Mouse (Mus musculus) lung, postnatal 10 days (tissue): ENCODE results near the gene Reln.

Experiments
- DNase-seq: peaks from one replicate; pipeline ENCODE4 v3.0.0; 2021

Gene Reln

DNA sequence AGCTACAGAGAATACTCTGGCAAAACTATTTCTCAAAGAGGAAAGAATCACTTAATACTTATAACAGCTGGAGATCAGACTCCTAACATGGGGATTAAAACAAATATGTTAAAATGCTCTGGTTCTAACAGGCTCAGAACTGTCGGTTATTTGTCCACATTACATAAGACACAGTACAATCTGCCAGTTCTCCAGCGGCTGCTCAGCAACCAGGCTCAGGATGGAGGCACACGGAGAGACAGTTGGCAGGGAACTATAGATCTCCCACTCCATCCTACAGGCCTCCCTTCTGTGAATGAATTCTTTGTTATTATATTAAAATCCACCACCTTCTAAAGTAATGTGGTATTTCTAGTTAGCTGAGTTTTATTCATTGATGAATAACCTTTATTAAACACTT lies 37.4 kb downstream of the Reln start:
- no peak for DNase-seq

DNA sequence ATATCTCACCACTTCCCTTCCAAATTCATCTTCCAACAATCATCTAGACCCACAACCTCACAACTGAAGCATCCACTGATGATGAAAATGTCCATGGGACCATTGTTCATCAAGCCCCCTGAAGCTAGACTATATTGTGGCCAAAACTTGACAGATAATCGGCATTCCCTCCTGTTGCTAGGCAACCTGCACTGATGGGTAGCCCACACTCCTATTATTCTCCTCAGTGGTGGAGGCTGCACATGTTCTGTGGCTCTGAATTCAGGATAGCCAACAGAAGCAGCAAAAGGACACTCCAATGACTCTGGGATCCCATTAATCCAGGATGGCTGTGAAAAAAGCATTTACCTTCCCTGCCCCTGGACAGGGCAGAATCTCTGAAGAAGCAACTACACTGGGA lies 40.8 kb downstream of the Reln start:
- DNase-seq, result no peak

DNA sequence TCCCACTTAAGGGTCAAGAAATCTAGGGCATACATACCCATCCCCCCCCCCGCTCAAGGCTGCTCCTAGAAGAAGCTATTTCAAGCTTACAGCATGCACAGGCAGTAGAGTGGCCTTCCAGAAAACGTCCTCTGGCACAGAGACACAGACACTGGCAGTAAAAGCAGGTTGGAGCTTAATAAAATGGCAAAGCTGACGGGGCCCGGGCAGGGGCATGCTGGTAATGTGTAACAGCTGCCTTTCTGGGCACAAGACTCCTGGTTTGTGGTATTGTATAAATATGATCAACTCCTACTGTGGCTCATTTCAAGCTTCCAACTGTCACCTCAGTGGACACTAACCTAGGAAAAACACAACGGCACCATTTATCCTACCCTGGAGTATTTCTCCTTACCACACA lies 42.2 kb downstream of the Reln start:
- DNase-seq, result no peak

DNA sequence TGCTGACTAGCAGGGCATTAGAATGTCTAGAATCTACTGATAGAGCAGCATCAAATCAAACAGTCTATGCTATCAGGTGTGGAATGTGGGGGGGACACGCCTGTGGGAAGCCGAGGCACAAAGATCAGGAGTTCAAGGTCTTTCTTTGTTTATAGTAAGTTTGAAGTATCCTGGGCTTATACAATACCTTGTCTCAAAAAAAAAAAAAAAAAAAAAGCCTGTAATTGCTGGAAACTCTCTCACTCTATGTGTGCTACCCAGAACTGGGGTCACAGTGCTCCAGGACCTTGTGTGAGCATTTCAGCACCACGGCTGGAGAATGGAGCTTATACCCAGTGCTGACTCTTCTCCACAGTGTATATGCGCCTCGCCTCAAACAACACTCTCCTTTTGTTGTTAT lies 43.7 kb downstream of the Reln start:
- no peak for DNase-seq

DNA sequence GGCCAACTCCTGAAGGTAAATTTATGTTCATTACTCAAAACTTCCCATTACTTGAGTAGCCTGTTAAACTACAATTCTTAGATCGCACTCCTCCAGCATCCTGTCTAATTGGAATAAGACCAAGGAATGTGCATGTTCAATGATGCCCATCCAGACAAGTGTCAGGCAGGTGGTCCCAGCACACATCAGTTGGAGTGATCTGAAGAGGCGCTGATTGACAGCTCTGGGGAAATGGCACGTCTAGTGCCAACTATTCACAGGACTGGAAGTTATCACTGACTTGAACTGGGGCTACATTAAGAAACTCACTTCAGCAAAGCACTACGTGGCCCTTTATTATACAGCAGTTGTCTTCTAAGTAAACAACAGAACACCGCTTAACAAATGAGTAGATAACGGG lies 44.5 kb downstream of the Reln start:
- DNase-seq, result no peak

DNA sequence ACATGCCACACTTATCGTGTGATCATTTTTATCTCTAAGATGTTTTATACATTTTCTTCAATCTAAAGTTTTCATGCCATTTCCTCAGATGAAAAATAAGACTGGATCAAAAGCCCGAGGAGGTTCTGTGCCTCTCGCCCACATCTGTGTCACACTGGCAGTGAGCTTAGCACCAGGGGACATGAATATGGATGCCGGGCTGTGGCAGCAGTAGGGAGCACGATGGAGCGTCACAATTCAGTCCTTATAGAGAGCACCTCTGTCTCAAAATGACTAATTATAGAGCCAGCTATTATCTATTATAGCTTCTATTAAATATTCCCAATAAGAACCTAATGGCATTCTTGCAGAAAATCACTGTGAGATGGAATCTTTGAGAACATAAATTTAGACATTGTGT lies 49.3 kb downstream of the Reln start:
- no peak for DNase-seq

DNA sequence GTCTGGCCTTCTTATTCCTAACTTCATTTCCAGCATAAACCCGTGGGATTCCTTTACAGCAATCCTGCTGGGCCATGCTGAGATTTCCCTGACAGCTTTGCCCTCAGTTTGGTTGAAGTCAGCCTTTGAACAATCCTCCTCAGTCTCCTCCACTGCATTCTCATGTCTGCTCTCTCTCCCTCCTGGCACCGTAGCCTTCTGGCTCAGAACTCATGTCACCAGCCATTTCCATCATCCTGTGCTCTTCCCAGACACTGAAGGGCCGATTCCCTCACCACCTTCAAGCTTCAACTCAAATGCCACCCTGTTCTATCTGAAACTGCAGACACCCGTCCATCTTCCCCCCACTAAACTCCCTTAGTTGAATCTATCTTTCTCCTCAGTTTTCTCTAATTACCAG lies 53.1 kb downstream of the Reln start:
- no peak for DNase-seq

DNA sequence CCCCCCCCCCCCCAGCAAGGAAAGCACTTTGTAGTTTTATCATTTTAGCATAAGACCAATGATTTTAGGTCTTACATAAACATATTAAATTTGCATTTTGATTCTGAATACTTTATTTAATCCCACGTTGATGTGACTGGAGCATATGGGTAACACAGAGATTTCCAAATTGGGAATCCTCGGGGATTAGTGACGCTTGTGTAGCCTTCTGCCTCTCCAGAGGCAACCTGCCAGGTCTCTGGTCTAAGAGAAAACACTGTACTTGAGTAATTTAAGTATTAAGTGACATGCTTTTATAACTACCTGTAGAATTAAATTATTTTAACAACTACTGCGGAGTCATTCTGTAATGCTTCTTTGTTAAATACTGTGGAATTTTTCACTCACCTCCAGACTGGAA lies 59.1 kb downstream of the Reln start:
- no peak for DNase-seq

DNA sequence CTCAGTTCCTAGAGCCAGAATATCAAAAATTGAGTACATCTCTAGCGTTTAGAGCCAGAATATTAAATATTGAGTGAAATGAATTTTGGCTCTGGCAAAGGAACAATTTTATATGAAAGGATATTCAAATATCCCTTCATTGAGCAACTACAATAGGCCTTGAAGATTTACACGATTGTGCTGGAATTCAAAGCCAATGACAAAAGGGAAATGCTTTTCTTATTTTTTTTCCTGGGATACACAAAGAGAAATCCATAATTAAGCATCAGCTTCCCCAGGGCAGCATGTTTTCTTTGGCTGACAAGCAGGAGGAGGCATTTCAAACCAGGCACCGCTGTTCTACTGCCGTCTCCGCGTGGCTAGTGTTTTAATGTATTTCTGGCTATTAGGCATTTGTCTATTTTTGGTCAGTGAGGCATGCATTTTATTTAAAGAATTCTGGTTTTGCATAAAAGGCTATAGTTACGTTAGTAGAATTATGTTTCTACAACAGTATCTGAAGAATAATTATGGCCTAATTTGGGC lies 62.3 kb downstream of the Reln start:
- no peak for DNase-seq

DNA sequence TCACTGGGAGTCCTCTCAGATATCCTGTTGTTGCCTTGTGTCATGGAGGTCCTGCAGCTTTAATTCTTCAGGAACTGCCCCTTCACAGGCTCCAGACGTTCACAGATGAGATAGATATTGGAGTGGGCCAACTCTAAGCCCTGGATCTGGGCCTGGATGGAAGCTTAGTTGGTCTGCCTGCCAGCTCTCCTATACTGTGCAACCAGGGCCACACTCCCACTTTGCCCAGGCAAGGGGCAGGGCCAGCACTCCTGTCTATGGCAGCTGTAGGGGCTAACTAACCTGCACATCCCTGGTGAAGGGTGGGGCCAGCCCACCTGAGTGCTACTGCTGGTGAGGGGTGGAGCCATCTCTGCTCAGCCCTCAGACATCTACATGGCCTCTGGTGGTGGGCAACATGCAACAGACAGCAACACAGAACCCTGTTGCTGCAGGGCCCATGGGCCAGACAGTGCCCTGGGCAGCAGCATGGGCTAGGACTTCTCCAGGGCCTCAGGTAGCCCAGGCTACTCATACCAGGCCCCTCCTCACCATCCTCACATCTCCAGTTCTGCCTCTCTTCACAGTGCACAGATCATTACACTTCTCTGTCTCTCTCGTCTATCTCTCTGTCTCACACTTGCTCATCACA lies 63.9 kb downstream of the Reln start:
- DNase-seq, result no peak

DNA sequence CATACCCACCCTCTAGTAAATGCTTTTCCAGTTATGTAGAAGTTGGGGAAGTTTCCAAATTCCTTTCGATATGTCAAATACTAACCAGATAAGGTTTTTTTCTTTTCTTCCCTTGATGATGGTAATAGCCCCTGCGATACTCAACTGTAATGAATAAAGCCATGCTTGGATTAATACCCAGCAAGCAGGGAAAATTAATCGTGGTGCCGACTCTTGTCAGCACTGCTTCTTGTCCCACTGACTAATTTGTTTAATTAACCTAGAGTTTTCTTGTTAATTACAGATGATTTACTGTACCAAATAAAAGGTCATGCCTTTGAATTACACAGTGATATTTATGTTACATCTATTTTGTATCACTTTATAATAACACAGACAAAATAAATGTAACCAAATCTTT lies 65.3 kb downstream of the Reln start:
- no peak for DNase-seq

DNA sequence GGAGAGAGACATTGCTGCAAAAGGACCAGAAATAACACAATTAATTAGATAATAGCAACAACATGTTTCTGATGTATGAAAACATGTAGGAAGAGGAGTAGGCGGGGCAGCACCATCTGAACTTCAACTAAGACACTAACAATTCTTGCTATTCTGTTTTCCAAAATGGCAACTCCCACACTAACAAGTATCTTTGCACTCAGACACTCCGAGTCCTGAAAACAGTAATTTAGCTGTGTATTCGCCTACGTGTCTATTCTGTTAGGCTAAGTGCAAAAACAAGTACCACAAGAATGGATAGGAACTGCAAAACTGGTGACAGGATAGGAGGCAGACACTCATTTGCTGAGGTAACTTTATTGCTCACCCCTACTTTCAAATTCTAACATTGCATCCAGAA lies 70.4 kb downstream of the Reln start:
- DNase-seq, result no peak

DNA sequence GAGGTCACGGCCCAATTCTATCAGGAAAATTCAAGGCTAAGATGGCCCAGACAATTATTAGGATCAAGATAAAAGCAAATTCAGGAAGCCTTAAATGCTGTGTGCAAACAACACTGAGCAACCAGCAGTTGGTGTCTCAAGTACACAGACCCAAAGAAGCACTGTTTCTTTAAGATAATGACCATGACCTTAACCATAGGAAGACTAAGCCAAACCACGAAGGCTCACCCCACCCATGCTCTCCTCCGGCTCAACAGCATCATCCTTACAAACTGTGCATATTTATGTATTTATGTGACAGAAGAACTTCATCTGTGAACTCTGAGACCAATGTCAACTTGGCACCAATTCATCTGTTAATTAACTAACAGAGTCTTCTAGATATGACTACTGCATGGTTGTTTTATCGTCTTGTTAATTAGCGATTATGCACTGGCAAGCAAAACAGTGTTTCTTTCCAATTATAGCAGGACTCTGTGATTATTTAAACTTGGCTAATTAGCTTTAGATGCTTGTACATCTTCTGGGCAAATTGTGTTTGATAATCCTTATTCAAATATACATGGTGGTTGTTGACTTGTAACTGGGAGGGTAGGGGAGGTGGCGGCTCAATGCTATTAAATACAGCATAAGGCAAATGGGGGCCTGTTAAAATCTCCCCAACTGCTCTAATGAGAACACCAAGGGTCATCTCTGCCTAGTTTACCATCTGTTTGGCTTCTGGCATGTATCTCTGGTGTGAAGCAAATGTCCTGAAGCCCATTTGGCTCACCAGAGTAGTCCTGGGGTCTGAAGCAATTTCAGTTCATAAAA lies 77.8 kb downstream of the Reln start:
- DNase-seq, result no peak

DNA sequence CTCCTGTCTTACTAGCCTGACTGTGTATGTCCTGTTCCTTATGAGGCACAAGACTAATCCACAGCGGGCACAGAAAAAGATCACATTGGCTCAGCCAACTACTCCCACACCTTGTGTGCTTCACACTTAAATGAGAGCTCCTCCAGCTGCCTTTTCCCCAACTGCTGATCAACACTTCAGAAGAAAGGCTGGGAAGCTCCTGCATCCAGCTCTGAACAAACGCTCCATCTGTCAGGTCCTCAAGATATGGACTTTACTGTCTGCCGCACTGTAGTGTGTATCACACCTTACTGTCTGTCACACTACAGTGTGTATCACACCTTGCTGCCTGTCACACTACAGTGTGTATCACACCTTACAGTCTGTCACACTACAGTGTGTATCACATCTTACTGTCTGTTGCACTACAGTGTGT lies 82.1 kb downstream of the Reln start:
- no peak for DNase-seq

DNA sequence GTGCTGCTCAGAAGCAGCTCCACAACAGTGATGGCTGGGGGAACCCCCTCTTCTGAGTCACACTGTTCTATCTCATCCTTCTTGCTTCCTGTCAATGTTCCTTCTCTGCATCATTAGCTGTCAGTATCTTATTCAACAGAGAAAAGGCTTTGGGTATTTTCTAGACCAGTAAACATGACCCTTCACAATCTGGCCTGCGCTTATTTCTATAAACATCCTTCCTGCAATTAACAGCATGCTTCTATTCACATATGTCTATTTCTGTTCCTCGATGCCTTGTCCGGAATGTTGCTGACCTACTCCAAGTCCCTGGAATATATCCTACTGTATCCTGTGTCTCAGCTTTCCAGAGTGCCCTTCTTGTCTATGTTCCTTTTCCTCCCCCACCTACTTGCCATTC lies 89.2 kb downstream of the Reln start:
- no peak for DNase-seq

DNA sequence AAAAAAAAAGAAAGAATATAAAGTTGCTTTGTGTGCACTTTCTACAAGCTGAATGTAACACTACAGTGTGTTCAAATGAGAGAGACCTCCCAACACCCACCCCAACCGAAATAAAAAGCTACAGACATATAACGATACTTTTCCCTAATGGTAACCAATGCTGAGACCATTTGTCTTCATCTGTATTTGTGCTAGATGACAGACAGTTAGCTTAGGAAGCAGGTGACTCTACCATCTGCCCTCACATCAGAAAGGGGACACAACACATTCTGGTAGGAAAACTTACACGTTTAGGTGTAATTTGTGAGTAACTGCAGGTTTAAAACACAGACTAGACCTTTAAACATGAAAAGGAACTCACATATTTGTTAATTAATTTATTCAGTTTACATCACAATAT lies 90.6 kb downstream of the Reln start:
- DNase-seq, result no peak

DNA sequence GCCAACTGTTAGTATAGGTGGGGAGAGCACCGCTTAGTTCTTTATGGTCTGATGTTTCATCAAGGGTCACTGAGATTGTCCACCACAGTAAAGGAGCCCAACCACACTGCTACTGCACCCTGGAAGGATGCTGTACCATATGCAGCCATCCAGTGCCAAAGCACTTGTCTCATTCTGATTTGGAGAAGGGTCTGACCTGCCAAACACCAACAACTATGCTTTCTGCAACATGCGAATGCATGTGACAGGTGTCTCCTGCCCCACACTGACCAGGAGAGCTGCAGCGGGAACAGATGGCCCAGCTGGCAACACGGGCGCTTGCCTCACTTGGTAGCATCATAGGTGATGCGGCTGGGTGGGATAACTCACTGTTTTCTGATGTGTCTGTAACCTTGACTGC lies 91.2 kb downstream of the Reln start:
- DNase-seq, result no peak

DNA sequence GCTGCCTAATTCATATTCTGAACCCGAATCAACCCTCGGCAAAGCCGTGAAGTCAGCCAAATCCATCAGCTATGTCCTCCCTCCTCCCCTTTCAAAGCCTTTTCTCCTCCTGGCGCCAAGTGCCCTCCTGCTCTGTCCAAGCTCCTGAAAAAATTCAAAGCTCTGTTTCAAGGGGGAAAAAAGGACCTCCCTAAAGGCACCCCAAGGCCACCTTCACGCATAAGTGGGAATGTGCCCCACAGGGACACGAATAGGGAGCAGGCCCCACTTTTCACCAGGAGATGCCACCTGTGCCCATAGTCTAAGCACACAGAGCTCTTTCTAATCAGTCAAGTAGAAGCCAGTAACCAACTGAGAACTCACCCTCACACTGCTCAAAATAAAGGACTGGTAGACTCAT lies 96.7 kb downstream of the Reln start:
- no peak for DNase-seq

DNA sequence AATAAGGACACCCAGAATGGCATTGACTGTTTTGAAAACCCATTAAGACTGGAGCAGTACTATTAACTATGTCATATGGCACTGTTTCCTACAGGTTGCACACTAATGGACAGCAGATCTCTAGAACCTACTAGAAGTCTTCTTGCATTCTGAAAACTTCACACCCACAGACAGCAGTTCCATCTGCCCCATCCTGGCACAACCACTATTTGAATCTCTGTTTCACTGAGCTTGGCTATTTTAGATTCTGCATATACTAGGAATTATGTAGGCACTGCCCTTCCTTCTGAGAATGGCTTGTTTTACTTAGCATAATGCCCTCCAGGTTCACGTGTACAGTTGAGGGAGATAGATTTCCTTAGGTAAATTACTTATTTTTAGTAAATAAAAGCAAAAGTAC lies 99.4 kb downstream of the Reln start:
- no peak for DNase-seq

DNA sequence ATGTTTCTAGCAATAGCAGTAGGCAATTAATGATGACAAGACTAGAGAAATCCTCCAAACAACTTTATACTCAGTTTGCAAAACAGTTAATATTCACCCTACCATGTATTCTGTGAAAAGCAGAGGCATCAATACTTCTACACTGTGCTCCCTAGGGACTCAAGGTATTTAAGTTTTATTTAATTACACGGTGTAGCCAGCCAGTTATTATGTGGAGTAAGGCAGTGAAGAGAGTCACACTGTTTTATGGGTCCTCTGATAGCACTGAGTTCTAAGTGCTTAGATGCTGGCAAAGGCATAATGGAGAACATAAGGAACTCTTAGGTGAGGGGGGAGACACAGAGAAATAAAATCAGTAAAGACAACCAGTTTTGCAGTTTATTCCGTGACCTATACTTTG lies 101.0 kb downstream of the Reln start:
- DNase-seq, result no peak

DNA sequence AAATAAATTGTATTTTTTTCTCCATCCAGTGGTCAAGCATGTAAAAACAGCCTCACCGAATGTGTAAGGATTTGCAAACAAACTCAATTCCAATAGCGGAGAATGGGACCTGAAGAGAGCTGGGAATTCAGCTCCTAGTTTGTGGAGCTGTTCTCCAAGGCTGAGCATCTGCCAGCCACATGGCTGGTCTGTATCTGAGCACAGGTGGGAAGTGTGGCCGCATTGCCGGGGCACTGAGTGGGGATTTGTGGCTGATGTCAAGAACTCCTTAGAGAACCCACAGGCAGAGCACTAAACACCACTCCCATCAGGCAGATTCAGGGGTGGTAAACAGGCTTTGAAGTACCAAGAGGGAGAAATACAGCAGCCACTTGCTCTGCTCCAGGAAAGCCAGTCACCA lies 102.9 kb downstream of the Reln start:
- no peak for DNase-seq

DNA sequence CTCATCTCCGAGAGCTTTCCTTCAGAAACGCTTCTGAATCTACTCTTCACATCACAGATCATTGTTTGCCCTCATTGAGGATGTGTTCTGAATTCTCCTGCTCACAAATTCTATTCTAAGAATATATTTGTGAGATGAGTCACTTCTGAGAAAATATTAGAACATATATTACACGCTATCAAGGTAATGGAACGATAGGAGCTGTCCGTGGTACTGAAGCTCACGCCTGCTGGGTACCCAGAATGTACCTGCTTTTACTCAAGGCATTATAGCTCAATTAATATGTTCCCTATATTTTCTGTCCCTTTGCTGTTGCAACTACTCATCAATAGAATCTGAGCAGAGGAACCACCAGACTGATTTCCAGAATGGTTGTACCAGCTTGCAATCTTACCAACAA lies 107.7 kb downstream of the Reln start:
- DNase-seq, result peak; percentile 6

DNA sequence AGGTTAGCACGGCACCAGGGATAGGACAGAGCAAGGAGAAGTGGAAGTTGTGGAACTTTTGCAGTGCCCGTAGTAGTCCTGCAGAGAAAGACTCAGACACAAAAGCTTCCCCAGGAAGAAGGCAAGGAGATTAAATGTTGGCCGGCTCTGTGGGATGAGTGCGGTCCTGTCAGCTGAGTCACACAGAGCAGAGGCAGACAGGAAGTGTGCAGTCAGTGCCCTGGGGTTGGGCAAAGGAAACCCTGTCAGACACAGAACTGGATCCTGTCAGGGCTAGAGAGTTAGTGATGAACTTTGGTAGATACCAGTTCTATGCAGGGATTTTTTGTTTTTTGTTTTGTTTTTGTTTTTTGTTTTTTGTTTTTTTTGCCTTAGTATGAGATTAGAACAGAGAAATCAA lies 120.0 kb downstream of the Reln start:
- DNase-seq, result no peak

DNA sequence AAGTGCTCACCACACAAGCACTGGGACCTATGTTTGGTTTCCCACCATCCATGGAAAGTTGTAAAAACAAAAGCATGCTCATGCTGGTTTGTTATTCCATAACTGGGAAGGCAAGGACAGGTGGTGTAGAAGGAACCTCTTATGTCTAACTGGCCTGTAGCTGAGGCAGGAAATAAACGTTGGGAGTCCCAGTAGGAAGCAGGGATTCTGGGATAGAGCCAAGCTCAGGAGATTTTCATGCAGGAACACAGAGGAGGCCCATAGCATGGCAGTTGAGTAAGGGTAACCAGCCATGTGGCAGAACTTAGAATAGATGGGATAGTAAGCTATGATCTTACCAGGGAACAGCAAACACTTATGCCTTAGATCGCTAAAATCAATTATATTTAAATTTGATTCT lies 120.6 kb downstream of the Reln start:
- no peak for DNase-seq
